Mouse (Mus musculus): ENCODE measurements around the gene C330021F23Rik. TPM values are rescaled to one million over a fixed set of nuclear protein-coding genes. Genes with fewer than 3 reads are reported as not detected.
A peak's percentile ranks its signal among the peaks of the same experiment; 100 is the strongest.

The C330021F23Rik gene
- 4.8 and 5.4 TPM in 2 replicates for polyA plus RNA-seq (2015; fragmentation: Nextera tagmentation; extraction: Ambion mirVana)

DNA sequence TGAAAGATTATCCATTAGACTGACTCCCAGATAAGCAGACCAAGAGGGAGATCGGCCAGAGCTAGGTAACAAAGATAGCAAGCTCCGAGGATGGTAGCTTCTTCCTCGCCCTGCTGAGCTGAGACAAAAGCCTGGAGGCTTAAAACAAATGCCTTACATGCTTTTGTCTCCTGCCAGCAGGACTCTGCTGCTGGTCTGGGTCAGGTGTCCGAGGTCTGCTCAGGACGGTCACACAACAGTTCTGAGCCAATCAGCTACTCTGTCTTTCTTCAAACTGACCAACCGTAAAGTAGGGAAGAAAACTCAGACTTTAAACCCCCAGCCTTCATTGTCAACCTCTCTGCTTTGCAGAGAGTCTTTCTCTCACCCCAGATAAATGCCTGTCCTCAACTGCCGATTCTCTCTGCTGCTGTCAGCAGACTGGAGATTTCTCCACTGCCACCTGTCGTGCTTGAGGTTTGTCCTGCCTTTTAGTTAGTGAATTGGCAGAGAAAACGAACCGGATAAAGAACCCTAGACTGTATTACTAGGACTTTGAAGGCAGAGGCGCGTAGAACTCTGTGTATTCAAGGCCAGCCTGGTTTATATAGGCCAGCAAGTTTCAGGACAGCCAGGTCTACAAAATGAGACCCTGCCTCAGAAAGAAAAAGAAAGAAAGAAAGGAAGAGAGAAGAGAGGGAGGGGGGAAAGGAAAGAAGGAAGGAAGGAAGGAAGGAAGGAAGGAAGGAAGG, at the start of gene C330021F23Rik:
Gene C330021F23Rik (plus strand): TSS at position 350 of the 731 bp plus-strand sequence.
- H3K9ac ChIP-seq, result peak within 1 kb of the TSS; percentile 27; the same call in 1 of the 2 replicates

DNA sequence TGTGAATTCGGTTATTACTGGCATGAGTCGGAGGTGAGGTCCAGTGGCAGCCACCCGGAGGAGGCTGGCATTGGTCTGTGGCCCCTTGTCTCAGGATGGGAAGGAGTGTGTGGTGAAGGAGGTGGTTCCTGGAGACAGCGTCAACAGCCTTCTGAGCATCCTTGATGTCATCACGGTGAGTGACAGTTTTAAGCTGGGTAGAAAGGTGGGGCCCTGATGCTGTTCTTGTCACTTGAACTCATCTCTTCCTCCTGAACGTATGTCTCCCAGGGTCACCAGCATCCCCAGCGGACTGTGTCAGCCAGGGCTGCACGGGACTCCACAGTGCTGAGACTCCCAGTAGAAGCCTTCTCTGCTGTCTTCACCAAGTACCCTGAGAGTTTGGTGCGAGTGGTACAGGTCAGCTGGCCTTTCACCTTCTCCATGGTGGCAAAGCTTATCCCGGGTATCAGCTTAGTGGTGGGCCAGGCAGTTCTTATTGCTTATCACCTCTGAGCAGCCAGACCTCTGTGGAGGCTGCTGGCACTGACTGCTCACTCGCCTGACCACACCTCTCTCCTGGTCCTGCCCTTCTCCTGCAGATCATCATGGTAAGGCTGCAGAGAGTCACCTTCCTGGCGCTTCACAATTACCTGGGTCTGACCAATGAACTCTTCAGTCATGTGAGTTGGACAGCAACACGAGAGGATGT, 45.6 kb upstream of the C330021F23Rik start:
- H3K27me3 ChIP-seq, result no peaks in the 10 kb centered on the region
- H3K36me3 ChIP-seq, result peaks cover 25% of the 10 kb centered on the region
- peaks cover 2% of the 10 kb centered on the region; the same call in 1 of the 2 replicates for H3K4me1 ChIP-seq (replicated peaks)
- 88% methylated on average over 13 of the region's 13 CpGs for WGBS
- H3K9ac ChIP-seq, result no peak overlapping the region
- H3K27ac ChIP-seq, result no peak overlapping the region
- H3K4me3 ChIP-seq, result no peak overlapping the region
- ATAC-seq (replicated peaks; ENCODE audit: insufficient number of reproducible peaks, insufficient read depth, low FRiP score, low read depth), result no peak
- H3K9me3 ChIP-seq (replicated peaks), result no peaks in the 10 kb centered on the region
- H3K4me2 ChIP-seq, result no peak overlapping the region

More for the DNA sequence above, at the start of gene C330021F23Rik:
- H3K27me3 ChIP-seq, result no peaks in the 10 kb centered on the region
- peak within 1 kb of the TSS; percentile 59 for H3K4me2 ChIP-seq
- H3K4me3 ChIP-seq, result peak within 1 kb of the TSS; percentile 41
- H3K27ac ChIP-seq, result 0 out of 2 replicates have a peak within 1 kb of the TSS, but pooled peaks have one; percentile 35
- H3K9me3 ChIP-seq (replicated peaks), result no peaks in the 10 kb centered on the region
- peaks cover 9% of the 10 kb centered on the region for H3K4me1 ChIP-seq (replicated peaks)
- peak; percentile 72 for ATAC-seq (replicated peaks; ENCODE audit: insufficient number of reproducible peaks, insufficient read depth, low FRiP score, low read depth)
- no peaks in the 10 kb centered on the region for H3K36me3 ChIP-seq
- 6% methylated on average over 12 of the region's 12 CpGs for WGBS

DNA sequence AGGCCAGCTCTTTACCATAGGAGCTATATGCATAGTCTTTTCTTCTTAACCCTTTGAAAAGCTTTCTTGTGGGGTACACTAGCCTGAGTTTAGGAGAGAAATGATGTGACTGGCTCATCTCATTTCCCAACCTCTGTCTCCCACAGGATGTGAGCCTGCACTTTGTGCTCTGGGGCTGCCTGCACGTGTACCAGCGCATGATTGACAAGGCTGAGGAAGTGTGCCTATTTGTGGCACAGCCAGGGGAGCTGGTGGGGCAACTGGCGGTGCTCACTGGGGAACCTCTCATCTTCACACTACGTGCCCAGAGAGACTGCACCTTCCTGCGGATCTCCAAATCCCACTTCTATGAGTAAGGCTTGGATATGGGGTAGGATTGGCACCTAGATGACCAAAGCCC, 37.0 kb upstream of the C330021F23Rik start:
- no peak overlapping the region for H3K27ac ChIP-seq
- H3K4me2 ChIP-seq, result no peak overlapping the region
- no peaks in the 10 kb centered on the region for H3K27me3 ChIP-seq
- ATAC-seq (replicated peaks; ENCODE audit: insufficient number of reproducible peaks, insufficient read depth, low FRiP score, low read depth), result no peak
- H3K36me3 ChIP-seq, result peaks cover 28% of the 10 kb centered on the region
- H3K4me3 ChIP-seq, result no peak overlapping the region
- 80% methylated on average over 5 of the region's 5 CpGs for WGBS
- H3K9me3 ChIP-seq (replicated peaks), result no peaks in the 10 kb centered on the region
- no peak overlapping the region for H3K9ac ChIP-seq
- no peaks in the 10 kb centered on the region for H3K4me1 ChIP-seq (replicated peaks)

DNA sequence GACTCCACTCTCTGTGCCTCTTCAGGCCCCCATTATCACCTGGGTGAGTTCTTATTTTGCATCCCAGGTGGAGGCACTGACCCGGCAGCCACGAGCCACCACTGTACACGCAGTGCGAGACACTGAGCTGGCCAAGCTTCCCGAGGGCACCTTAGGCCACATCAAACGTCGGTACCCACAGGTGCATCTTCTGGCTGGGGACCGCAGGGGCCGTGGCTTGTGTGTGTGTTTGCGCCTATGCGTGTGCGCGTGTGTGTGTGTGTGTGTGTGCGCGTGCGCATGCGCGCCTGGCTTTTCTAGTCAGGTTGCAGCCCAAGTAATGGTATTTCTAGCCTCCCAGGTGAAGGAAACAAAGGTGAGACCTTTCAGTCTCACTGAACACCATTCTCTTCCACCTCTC, 35.9 kb upstream of the C330021F23Rik start:
- Histone ChIP-seq H3K9ac (no peak overlapping the region), H3K27me3 (no peaks in the 10 kb centered on the region), H3K4me2 (no peak overlapping the region), H3K4me3 (no peak overlapping the region), H3K36me3 (peaks cover 30% of the 10 kb centered on the region), H3K4me1 (replicated peaks) (no peaks in the 10 kb centered on the region), H3K27ac (no peak overlapping the region), H3K9me3 (replicated peaks) (no peaks in the 10 kb centered on the region)
- 94% methylated on average over 18 of the region's 18 CpGs for WGBS
- ATAC-seq (replicated peaks; ENCODE audit: insufficient number of reproducible peaks, insufficient read depth, low FRiP score, low read depth), result no peak

DNA sequence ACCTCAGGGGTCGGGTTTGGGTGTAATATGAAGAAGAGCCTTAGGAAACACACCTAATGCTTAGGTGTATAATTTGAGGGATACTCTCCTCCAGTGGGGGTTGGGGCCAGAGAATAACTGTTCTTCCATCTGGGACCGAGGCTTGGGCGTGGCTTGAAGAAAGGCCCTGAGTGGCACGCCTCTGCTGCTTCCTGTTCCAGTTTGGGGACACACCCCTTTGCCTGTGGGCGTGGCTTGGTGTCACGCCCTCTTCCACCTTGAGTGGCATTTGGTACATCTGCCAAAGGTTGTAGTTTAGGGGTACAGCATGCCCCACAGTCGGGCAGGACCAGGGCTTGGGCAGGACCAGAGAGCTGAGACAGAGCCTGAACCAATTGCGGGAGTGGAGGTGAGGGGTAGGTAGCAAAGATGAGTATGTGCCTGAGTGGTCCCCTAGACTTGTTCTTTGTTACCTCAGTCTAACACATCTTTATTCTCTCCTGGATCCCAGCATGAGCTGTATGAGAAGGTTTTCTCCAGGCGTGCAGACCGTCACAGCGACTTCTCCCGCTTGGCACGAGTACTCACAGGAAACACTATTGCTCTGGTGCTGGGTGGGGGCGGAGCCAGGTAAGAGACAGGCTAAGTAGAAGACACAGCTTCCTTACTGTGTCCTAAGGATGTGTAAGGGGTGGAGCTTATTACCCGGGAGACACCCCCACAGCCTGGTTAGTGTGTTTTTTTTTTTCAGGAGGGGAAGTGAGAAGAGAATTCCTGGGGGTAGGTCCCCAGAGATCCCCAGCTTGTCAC, 31.5 kb upstream of the C330021F23Rik start:
- peaks cover 52% of the 10 kb centered on the region for H3K36me3 ChIP-seq
- 58% methylated on average over 15 of the region's 15 CpGs for WGBS

DNA sequence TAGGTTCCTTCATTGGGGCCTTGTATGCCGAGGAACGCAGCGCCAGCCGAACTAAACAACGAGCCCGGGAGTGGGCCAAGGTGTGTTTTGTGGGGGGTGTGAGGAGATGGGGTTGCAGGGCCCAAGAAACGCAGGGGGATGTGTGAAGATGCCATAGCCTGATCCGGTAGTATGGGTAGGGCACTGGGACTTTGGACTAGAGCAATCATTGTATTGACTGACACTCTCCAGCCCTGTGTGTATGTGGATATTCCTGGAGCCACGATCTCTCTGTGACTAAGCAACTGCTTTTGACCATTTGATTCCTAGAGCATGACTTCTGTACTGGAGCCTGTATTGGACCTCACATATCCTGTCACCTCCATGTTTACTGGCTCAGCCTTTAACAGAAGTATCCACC, 30.9 kb upstream of the C330021F23Rik start:
- WGBS, result 93% methylated on average over 9 of the region's 9 CpGs
- Histone ChIP-seq H3K4me3 (no peak overlapping the region), H3K9ac (no peak overlapping the region), H3K27me3 (no peaks in the 10 kb centered on the region), H3K36me3 (peaks cover 51% of the 10 kb centered on the region), H3K27ac (no peak overlapping the region), H3K4me2 (no peak overlapping the region), H3K4me1 (replicated peaks) (no peaks in the 10 kb centered on the region), H3K9me3 (replicated peaks) (no peaks in the 10 kb centered on the region)
- ATAC-seq (replicated peaks; ENCODE audit: insufficient number of reproducible peaks, insufficient read depth, low FRiP score, low read depth), result no peak

More for the DNA sequence above, 31.5 kb upstream of the C330021F23Rik start:
- Histone ChIP-seq H3K4me3 (no peak overlapping the region), H3K4me1 (replicated peaks) (no peaks in the 10 kb centered on the region), H3K27me3 (no peaks in the 10 kb centered on the region), H3K9me3 (replicated peaks) (no peaks in the 10 kb centered on the region), H3K4me2 (no peak overlapping the region), H3K27ac (no peak overlapping the region), H3K9ac (no peak overlapping the region)
- ATAC-seq (replicated peaks; ENCODE audit: insufficient number of reproducible peaks, insufficient read depth, low FRiP score, low read depth), result no peak

DNA sequence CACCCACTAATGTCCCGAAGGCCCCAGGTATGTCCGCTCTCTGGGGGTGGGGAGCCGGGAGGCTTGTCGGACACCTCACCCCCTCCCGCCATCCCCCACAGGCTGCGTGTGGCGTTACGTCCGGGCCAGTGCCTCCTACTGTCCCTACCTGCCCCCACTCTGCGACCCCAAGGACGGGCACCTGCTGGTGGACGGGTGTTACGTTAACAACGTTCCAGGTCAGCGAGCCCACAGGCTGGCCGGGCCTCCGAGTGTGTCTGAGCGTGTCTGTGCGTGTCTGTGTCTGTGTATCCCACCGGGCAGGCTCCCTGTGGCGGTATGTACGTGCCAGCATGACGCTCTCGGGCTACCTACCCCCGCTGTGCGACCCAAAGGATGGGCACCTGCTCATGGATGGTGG, 30.1 kb upstream of the C330021F23Rik start:
- Histone ChIP-seq H3K4me3 (no peak overlapping the region), H3K4me2 (no peak overlapping the region), H3K4me1 (replicated peaks) (no peaks in the 10 kb centered on the region), H3K9ac (no peak overlapping the region), H3K27ac (no peak overlapping the region), H3K27me3 (no peaks in the 10 kb centered on the region), H3K9me3 (replicated peaks) (no peaks in the 10 kb centered on the region), H3K36me3 (peaks cover 44% of the 10 kb centered on the region)
- ATAC-seq (replicated peaks; ENCODE audit: insufficient number of reproducible peaks, insufficient read depth, low FRiP score, low read depth), result no peak
- WGBS, result 94% methylated on average over 26 of the region's 26 CpGs

DNA sequence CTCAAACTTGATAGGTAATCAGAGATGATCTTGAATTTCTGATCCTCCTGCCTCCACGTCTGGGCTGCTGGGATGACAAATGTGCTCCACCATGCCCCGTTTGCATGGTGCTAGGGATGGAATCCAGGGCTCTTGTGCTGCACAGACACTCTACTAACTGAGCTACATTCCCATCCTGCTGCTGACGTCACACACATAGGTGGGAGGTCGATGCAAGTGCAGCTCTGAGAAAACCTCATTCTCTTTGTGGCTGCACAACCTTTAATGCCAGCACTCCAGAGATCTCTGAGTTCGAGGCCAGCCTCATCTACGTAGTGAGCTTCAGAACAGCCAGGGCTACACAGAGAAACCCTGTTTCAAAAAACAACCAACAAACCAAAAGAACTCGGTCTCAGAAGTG, 28.6 kb upstream of the C330021F23Rik start:
- Histone ChIP-seq H3K36me3 (peaks cover 56% of the 10 kb centered on the region), H3K27me3 (no peaks in the 10 kb centered on the region), H3K4me1 (replicated peaks) (no peaks in the 10 kb centered on the region), H3K27ac (no peak overlapping the region), H3K9ac (no peak overlapping the region), H3K4me3 (no peak overlapping the region), H3K4me2 (no peak overlapping the region), H3K9me3 (replicated peaks) (no peaks in the 10 kb centered on the region)
- no peak for ATAC-seq (replicated peaks; ENCODE audit: insufficient number of reproducible peaks, insufficient read depth, low FRiP score, low read depth)
- WGBS, result 73% methylated on average over 7 of the region's 7 CpGs

DNA sequence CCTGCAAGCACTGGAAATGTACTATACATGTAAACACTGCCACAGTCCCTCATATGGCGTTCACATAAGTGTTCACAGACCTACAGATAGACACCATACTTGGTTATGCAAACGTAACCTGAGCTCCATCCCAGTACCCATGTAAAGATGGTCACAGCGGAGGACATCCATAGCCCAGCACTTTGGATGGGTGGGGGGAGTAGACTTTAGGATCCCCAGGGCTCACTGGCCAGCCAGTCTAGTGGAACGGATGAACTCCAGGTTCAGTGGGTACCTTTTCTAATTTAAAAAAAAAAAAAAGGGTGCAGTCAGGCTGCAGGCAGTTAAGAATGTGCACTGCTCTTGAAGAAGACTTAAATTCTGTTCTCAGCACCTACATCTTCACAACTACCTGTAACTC, 27.7 kb upstream of the C330021F23Rik start:
- Histone ChIP-seq H3K9ac (no peak overlapping the region), H3K27ac (no peak overlapping the region), H3K4me2 (no peak overlapping the region), H3K27me3 (no peaks in the 10 kb centered on the region), H3K4me1 (replicated peaks) (no peaks in the 10 kb centered on the region), H3K36me3 (peaks cover 60% of the 10 kb centered on the region), H3K9me3 (replicated peaks) (no peaks in the 10 kb centered on the region), H3K4me3 (no peak overlapping the region)
- ATAC-seq (replicated peaks; ENCODE audit: insufficient number of reproducible peaks, insufficient read depth, low FRiP score, low read depth), result no peak
- 93% methylated on average over 4 of the region's 4 CpGs for WGBS

DNA sequence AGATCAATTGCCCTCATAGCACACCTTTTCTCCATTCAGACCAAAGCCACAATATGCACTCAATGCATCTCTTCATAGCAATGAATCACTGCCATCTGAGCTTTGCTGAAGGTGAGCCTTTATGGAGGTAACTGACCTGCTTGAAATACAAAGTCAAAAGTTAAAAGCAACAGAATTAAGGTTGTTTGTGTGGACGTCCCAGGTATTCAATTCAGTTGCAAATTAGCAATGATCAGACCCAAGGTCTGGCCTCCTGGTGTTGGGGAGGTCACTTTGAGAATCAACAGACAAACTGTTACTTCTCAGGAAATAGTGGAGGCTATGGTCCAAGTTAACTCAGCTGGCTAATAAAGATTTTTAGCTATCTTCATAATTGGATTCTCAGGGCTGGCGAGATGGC, 21.3 kb upstream of the C330021F23Rik start:
- no peak overlapping the region for H3K9ac ChIP-seq
- H3K4me1 ChIP-seq (replicated peaks), result no peaks in the 10 kb centered on the region
- ATAC-seq (replicated peaks; ENCODE audit: insufficient number of reproducible peaks, insufficient read depth, low FRiP score, low read depth), result no peak
- H3K9me3 ChIP-seq (replicated peaks), result no peaks in the 10 kb centered on the region
- 90% methylated on average over 2 of the region's 2 CpGs for WGBS
- H3K27me3 ChIP-seq, result no peaks in the 10 kb centered on the region
- peaks cover 21% of the 10 kb centered on the region for H3K36me3 ChIP-seq
- no peak overlapping the region for H3K27ac ChIP-seq
- no peak overlapping the region for H3K4me3 ChIP-seq
- no peak overlapping the region for H3K4me2 ChIP-seq

DNA sequence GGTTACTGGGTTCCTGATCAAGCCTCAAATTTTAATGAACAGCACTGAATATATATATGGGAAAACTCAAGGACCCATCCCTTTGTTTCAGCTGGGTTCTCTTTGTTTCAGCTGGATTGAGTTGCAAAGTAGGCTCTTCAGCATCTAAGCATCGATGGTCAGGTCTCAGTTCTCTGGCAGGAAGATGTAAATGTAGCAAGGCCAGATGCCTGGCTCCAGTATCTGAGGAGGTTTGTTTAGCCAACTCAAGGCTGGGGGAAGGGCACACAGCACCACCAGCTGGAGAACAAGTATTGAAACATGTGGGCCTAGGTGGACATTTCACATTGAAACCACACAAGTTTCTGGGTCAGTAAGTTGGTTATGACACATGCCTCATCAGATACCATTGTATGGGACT, 15.6 kb upstream of the C330021F23Rik start:
- Histone ChIP-seq H3K27ac (no peak overlapping the region), H3K4me2 (no peak overlapping the region), H3K27me3 (no peaks in the 10 kb centered on the region), H3K36me3 (no peaks in the 10 kb centered on the region), H3K4me1 (replicated peaks) (no peaks in the 10 kb centered on the region), H3K9ac (no peak overlapping the region), H3K9me3 (replicated peaks) (no peaks in the 10 kb centered on the region), H3K4me3 (no peak overlapping the region)
- WGBS, result 90% methylated on average over 1 of the region's 1 CpGs
- no peak for ATAC-seq (replicated peaks; ENCODE audit: insufficient number of reproducible peaks, insufficient read depth, low FRiP score, low read depth)

All from heart, embryonic 15.5 days (tissue).